ENCODE assay signal across 26 mouse cellular contexts in genomic region chr4:31492535-31492934, GRCm38 (mm10).
"Had no signal": no experiment of that assay in that cellular context is flagged by ENCODE, and none has a peak within 500 bp of the region (broad histone marks: within the 10 kb centered on the region; RNA-seq: fewer than 3 reads in every experiment).

No protein-coding gene starts in this region.

- H3K27me3 ChIP-seq: heart, embryonic 13.5 days; heart, embryonic 15.5 days; hindbrain, embryonic 13.5 days; hindbrain, embryonic 15.5 days; kidney, embryonic 15.5 days; limb, embryonic 13.5 days; limb, embryonic 15.5 days; liver, embryonic 12.5 days had no signal

- H3K9ac ChIP-seq: heart, embryonic 13.5 days; heart, embryonic 15.5 days; hindbrain, embryonic 13.5 days; hindbrain, embryonic 15.5 days; kidney, embryonic 15.5 days; limb, embryonic 13.5 days; limb, embryonic 15.5 days; liver, embryonic 12.5 days; liver, embryonic 14.5 days had no signal

- H3K27ac ChIP-seq: heart, embryonic 13.5 days; heart, embryonic 15.5 days; hindbrain, embryonic 13.5 days; hindbrain, embryonic 15.5 days; hindbrain, postnatal 0 days; kidney, embryonic 15.5 days; kidney, postnatal 0 days; limb, embryonic 13.5 days; limb, embryonic 15.5 days; liver, embryonic 12.5 days; liver, embryonic 14.5 days had no signal

- DNase-seq: gastrocnemius, postnatal 14 days; gastrocnemius, postnatal 36 days; heart, postnatal 14 days; heart, postnatal 36 days; kidney, adult 11 months; kidney, adult 2 months; kidney, adult 9 months; kidney, postnatal 14 days; kidney, postnatal 36 days; layer of hippocampus, adult 9-11 months; layer of hippocampus, postnatal 36 days; left cerebral cortex, postnatal 4 days; lung, adult 18-20 months had no signal

- H3K4me2 ChIP-seq: heart, embryonic 11.5 days; heart, embryonic 13.5 days; heart, embryonic 15.5 days; hindbrain, embryonic 13.5 days; hindbrain, embryonic 15.5 days; kidney, embryonic 15.5 days; limb, embryonic 13.5 days; limb, embryonic 15.5 days; liver, embryonic 12.5 days had no signal

- H3K9me3 ChIP-seq: heart, embryonic 13.5 days; heart, embryonic 15.5 days; hindbrain, embryonic 13.5 days; hindbrain, embryonic 15.5 days; kidney, embryonic 15.5 days; limb, embryonic 13.5 days; limb, embryonic 15.5 days; liver, embryonic 12.5 days had no signal

- ATAC-seq: hindbrain, postnatal 0 days; intestine, embryonic 16.5 days; liver, embryonic 12.5 days had no signal

- H3K36me3 ChIP-seq: heart, embryonic 13.5 days; heart, embryonic 15.5 days; hindbrain, embryonic 13.5 days; hindbrain, embryonic 15.5 days; kidney, embryonic 15.5 days; limb, embryonic 13.5 days; limb, embryonic 15.5 days; liver, embryonic 12.5 days had no signal

- H3K4me3 ChIP-seq: heart, embryonic 13.5 days; heart, embryonic 15.5 days; hindbrain, embryonic 13.5 days; hindbrain, embryonic 15.5 days; kidney, embryonic 15.5 days; limb, embryonic 13.5 days; limb, embryonic 15.5 days; liver, embryonic 12.5 days had no signal

- H3K4me1 ChIP-seq: heart, embryonic 13.5 days; heart, embryonic 15.5 days; limb, embryonic 13.5 days; limb, embryonic 15.5 days; liver, embryonic 12.5 days had no signal
